Mouse (Mus musculus) spleen, adult 2 months (tissue): ENCODE data around the gene Nubp2.

Source experiments
- CTCF ChIP-seq: fragments of 200-500 bp; IDR thresholded peaks from 2 replicates; pipeline ENCODE4 v1.5.1; 2011; ENCODE audit warnings: mild to moderate bottlenecking, inconsistent platforms; ENCODE audit not compliant: insufficient read depth, insufficient read length, insufficient replicate concordance; ENCODE audit errors: extremely low read depth
- POLR2A ChIP-seq: fragments of 200-500 bp; IDR thresholded peaks from 2 replicates; pipeline ENCODE4 v1.6.1; 2011; ENCODE audit warnings: low read depth, low read length, inconsistent platforms

DNA sequence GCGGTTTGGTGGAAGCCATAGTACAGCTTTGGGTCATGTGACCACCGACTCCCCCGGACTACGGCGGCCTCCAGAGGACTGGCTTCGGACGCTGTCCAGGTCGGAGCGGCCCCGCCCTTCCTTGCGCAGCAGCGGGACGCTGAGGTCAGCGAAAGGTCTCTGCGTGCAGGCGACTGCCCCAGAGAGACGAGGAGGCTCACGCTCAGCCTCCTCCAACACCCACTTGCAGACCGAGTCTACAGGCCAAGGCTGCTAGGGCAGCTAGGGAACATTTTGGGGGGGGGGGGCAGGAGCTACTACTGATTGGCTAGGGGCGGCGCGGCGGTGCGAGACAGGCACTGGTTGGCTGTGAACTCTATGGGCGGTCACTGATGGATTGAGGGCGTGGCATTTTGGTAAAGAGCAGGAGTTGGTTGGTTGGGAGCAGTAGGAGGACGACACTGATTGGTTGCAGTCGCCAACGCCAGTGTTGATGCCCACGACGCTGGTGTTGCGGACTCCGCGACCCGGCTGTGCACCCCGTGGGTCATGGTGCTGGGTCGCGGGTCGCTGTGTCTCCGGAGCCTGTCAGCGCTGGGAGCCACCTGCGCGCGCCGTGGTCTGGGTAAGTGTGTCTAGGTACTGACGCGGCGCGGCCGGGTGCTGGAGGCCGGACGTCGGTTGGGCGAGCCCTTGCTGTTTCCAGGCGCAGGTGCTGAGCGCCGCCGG, 35.9 kb downstream of the Nubp2 start, which contains the start of gene Fahd1:
- no peak for TF ChIP-seq CTCF
- peak; percentile 34; the same call in 1 of the 2 replicates for TF ChIP-seq POLR2A
